Mouse (Mus musculus) layer of hippocampus, adult 11-12 months (tissue): ENCODE results near the gene Timm8a1.

Experiments
- DNase-seq: peaks from one replicate; pipeline ENCODE4 v3.0.0; 2022; ENCODE audit warnings: low spot score

The Timm8a1 gene

GRCm38 (mm10) chrX:134525260-134525659, 16.4 kb downstream of the Timm8a1 start:
- DNase-seq, result no peak

DNA sequence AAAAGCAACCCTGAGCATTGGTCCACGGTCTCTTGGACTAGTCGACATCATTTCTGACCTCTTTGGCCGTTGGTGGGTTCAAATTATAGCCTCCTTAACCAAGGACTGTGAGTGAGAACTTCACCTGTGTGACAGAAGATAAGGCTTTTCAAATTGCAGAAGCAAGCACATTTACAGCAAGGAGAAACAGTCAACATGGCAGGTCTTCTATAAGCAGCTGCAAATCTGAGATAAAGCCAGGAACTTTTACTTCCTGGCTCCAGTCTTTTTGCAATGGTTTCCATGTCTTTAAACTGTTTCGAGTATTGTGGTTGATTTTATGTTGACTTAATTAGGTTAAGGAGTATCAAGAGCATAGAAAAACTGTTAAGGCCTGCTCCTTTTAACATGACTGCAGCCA, 17.9 kb downstream of the Timm8a1 start:
- DNase-seq, result no peak

DNA sequence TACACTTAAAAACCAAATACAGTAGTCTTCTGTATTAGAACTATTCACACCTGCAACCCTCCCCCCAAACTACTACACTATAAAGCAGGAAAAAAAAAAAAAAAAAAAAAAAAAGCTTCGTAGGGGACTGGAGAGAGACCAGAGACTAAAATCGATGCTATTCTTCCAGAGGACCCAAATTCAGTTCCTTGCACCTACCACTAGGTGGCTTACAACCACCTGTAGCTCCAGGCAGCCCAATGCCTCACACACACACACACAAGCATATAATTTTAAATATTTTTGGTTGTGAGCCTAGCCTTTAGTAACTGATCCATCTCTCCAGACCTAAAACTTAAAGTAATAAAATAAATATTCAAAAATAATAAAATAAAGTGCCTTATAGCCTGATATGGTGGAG, 32.2 kb downstream of the Timm8a1 start:
- DNase-seq, result no peak

GRCm38 (mm10) chrX:134507977-134508376, 33.7 kb downstream of the Timm8a1 start:
- DNase-seq, result no peak

DNA sequence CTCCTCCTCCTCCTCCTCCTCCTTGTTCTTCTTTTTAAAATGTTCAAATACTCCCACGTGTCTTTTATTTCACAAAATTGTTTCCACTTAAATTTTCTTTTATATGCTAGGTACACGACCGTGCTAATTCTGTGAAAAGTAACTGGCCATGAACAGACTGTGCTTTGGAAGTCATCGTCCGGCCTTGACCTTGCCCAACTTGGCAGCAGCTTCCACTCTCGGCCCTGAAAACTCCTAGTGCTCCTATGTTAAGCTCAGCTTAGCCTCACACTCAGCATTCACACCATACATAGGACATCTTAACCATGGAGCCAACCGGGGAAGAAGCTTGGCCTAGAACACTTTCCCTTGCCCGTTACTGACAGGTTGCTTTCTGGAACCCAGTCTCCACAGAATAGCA, 41.0 kb downstream of the Timm8a1 start:
- no peak for DNase-seq
